Mouse (Mus musculus): ENCODE results near the gene Uba5.

The Uba5 gene

DNA sequence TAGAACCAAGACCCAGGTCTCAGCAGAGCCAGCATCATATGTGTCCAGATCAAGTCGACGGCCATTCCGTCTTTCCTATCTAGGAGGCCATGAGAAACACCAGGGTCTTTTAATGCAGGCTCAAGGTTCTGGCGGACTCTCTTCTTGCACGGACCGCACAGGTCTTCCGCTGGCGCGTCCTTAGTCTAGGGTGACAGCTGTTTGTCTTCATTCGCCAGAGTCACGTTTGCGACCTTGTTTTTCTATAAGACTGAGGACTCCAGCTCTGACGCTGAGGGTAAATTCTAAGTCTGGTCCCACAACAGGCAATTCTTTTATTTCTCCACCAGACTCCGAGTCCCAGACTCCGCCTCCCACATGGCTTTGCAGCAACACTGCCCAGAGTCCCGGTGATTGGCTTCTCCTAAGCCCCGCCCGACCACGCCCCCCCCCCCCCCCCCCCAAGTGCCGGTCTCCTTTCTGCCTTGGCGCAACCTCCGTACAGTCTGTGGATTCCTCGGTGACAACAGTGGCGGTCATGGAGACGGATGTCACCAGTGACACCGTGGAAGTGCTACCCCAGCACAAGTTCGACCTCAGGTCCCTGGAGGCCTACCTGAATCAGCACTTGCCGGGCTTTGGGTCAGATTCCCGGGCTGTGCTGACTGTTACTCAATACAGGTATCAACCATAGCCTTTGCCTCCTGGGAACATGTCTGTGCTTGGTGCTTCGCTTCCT is 469 bp upstream of the Uba5 start, which contains the start of gene Acad11:
TSS of gene Acad11 (plus strand) at position 134 of the 718 bp plus-strand sequence.
- in situ Hi-C loops (cut with MboI, MseI): no loop called here

GRCm38 (mm10) chr9:104051028-104051427 is 11.9 kb downstream of the Uba5 start:
- in situ Hi-C loops (cut with MboI, MseI): loop anchor here (10.0 kb wide), 1 partner anchor 1354 kb away; no protein-coding TSS in a partner anchor

- in situ Hi-C loops (cut with MboI, MseI): no loop called here
Observed at GRCm38 (mm10) chr9:104043676-104044075, 19.3 kb downstream of the Uba5 start.

DNA sequence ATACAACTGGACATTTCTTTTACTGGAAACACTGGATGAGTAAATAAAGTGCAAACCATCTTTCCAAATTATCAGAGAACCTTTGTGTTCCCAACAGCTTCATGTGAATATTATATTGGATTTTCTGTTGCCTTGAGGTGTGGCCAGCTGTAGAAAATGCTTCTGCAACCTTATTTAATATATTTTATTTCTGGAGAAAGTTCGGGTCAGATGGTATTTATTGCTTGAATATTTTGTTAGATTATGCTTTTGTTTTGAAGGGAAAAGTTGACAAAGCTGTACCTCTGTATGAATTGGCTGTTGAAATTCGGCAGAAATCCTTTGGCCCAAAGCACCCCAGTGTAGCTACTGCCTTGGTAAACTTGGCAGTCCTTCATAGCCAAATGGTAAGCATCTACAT is 22.6 kb downstream of the Uba5 start, which contains the start of gene Gm28305:
TSS of gene Gm28305 (plus strand) at position 301 of the 400 bp plus-strand sequence.
- in situ Hi-C loops (cut with MboI, MseI): no loop called here

DNA sequence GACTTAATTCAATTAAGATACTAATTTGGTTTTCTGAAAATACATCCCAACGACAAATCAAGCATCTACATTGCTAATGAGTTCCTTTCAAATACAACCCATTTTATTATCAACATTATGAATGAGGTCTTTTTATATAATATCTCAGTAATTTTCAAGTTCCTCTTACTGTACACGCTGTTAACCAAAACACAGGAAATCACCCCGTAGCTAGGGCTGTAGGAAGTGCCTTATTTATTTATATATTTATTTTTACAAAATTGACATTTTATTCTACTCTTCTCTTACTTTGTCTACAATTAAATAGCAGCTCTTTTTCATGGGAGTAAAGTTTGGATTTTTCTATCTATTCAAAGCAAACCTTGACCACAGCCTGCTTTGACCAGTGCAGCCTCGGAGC is 23.2 kb downstream of the Uba5 start:
- in situ Hi-C loops (cut with MboI, MseI): no loop called here

DNA sequence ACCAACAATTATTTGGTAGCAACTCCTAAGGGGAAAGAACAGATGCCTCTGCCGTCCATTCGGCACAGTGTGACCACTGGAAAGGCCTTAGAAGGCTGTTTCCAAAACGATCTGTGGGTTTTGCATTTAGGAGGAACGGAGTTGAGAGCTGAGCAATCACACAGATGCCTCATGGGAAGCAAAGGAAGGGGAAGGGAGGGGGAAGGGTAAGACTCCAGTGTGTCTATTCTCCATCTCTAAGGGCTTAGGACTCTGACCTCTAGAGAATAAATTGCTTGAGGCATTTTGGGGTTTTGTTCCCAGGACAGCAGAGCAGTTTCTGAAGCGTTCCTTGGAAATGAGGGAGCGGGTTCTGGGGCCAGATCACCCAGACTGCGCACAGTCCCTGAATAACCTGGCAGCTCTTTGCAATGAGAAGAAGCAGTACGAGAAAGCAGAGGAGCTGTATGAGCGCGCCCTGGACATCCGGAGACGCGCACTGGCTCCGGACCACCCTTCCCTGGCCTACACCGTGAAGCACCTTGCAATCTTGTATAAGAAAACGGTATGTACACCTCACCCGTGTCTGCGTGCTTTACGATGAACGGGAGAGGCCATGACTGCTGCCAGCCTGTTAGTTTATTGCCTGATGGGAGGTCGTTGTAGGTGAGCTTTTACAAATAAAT is 23.8 kb downstream of the Uba5 start:
- in situ Hi-C loops (cut with MboI, MseI): no loop called here

DNA sequence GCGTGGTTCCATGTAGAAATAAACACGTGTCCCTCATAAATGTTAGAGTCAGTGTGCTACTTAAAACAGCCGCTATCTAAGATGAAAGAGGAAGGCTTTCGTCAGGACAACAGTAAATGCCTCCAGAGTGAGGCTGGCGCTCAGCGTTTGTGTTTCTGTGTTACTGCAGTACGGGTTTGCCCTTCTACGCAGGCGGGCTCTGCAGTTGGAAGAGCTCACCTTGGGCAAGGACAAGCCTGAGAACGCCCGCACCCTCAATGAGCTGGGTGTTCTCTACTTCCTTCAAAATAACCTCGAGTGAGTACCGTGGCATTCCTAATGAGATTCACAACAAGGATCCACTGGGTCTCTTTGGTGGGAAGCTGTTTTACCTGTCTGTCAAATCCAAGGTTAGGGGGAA is 24.7 kb downstream of the Uba5 start:
- in situ Hi-C loops (cut with MboI, MseI): no loop called here

- in situ Hi-C loops (cut with MboI, MseI): no loop called here
Observed at GRCm38 (mm10) chr9:104035261-104036015, 27.5 kb downstream of the Uba5 start.

DNA sequence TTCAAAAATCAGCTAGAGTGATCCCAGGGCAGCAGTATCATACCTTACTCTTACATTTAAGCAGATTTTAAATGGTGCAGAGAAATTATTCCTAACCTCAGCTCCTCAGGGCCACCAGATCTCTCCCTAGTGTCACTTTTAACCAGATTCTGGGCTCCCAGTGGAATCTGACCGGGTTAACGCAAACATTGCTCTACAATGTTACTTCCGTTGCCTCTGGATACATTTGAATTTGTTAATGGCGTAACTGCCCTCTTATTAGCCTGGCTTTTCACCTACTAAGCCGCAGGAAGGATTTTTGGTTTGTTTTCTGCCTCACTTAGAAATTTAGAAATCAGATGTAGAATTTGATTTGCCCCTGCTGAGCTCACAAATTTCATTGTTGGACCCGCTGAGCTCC is 28.2 kb downstream of the Uba5 start:
- in situ Hi-C loops (cut with MboI, MseI): no loop called here

DNA sequence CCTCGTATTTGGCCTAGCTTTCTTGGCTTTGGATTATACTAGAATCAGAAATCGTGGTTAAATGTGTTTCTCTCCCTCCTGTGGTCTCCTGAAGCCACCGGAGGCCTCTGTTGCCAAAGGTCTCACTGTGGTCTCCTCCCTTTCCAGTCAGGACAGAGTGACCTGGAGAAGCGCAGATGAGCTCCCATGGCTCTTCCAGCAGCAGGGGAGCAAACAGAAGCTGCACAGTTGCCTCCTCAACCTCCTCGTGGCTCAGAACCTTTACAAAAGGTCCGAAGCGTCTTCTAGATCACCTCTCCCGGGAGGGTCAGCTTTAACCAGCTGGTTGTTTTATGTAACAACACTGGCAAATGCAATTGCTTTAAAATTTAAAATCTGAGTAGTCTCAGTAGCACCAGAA is 28.7 kb downstream of the Uba5 start:
- in situ Hi-C loops (cut with MboI, MseI): no loop called here

DNA sequence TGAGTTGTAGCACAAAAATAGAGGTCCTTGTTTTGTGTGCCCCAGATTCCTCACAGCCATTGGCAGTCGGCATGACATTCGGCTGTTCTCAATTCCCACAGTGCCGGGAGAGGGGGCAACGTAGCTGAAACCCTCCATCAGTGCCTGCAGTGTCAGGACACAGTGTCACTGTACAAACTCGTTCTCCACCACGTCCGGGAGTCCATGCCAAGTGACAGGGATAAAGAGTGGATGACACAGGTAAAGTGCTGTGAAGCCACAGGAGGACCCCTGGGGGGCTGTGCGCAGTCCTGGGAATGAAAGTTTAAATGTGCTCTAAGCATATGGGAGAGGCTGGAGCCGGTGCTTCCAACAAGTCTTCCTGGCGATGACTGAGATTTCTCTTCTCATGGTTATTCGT is 33.1 kb downstream of the Uba5 start:
- in situ Hi-C loops (cut with MboI, MseI): no loop called here

DNA sequence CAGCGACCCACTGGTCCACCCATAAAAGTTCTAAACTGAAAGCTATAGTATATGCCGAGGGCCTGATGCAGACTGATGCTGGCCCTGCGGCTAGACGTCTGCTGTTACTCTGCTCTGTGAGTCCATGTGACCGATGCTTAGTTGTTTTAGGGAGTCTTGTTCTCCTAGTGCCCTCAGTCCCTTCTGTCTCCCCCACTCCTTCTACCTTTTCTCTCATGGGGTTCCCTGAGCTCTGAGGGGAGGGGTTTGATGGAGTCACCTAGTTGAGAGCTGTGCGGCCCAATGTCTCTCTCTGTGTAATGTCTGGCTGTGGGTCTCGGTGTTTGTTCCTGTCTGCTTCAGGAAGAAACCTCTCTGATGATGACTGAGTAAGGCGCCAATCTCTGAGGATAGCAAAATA is 35.7 kb downstream of the Uba5 start:
- in situ Hi-C loops (cut with MboI, MseI): no loop called here

GRCm38 (mm10) chr9:104021026-104021425 is 41.9 kb downstream of the Uba5 start:
- in situ Hi-C loops (cut with MboI, MseI): no loop called here

DNA sequence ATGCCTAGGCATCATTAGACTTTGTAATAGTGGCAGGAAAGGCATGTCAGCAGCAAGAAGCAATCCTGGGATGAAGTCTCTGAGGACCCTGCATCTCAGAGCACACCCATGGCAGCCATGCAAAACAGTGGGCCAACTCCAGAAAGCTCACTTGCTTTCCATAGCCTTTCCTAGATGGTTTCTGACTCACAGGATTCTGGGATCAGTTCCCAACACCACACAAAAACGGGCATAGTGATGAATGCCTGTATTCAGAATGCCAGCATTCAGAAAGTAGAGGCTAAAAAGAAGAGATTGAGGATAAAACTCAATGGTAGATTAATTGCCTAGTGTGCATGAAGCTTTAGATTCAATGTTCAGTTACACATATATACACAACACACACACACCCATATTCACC is 48.4 kb downstream of the Uba5 start:
- in situ Hi-C loops (cut with MboI, MseI): no loop called here

DNA sequence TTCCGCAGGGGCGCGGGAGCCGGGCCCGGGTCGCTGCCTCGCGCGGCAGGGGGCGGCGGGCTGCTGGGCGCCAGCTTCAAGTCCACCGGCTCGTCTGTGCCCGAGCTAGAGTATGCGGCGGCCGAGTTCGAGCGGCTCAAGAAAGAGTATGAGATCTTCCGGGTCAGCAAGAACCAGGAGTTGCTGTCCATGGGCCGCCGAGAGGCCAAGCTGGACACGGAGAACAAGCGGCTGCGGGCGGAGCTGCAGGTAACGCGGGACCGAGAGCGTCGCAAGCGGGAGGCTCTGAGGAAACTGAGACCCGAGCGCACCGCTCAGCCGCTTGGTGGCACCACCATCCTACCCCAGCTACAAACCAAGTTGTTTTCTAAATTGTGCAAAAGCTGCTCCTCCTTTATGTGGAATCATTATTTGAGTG is 60.0 kb downstream of the Uba5 start:
- in situ Hi-C loops (cut with MboI, MseI): no loop called here

- in situ Hi-C loops (cut with MboI, MseI): no loop called here
Observed at GRCm38 (mm10) chr9:104001921-104002859, 60.7 kb downstream of the Uba5 start, which contains the start of gene Nphp3. Gene Nphp3 (plus strand): TSS chr9:104002544.

- in situ Hi-C loops (cut with MboI, MseI): no loop called here
Observed at GRCm38 (mm10) chr9:104000601-104001000, 62.3 kb downstream of the Uba5 start.

All from T-helper 1 cell (primary cell).